Mouse (Mus musculus) embryo, embryonic 11 days (tissue): ENCODE measurements around the gene Lonp1.
"Not testable (repeated sequence)": the region's sequence is repeated elsewhere in the genome, so short reads cannot be mapped to it uniquely, and the experiment has no call there.

Source experiments
- DNase-seq: peaks from one replicate; pipeline ENCODE4 v3.0.0-alpha.2; 2015

The Lonp1 gene

GRCm38 (mm10) chr17:56617628-56618027 is 9.1 kb downstream of the Lonp1 start:
- no peak for DNase-seq

GRCm38 (mm10) chr17:56616725-56617124 is 10.0 kb downstream of the Lonp1 start:
- DNase-seq, result no peak

GRCm38 (mm10) chr17:56615792-56616191 is 10.9 kb downstream of the Lonp1 start:
- no peak for DNase-seq

GRCm38 (mm10) chr17:56615136-56615784 is 11.4 kb downstream of the Lonp1 start:
- DNase-seq, result no peak

- no peak for DNase-seq
Observed at GRCm38 (mm10) chr17:56614391-56615135, 12.1 kb downstream of the Lonp1 start.

- not testable (repeated sequence) for DNase-seq
Observed at GRCm38 (mm10) chr17:56613893-56614292, 12.8 kb downstream of the Lonp1 start.

GRCm38 (mm10) chr17:56613236-56613844 is 13.3 kb downstream of the Lonp1 start, which contains the start of gene Rpl36:
Gene Rpl36, plus strand, starts transcription at chr17:56613416.
- DNase-seq, result peak; percentile 93

GRCm38 (mm10) chr17:56612565-56612939 is 14.1 kb downstream of the Lonp1 start:
- not testable (repeated sequence) for DNase-seq

- DNase-seq, result peak; percentile 67
Observed at GRCm38 (mm10) chr17:56611861-56612564, 14.7 kb downstream of the Lonp1 start.

GRCm38 (mm10) chr17:56611323-56611722 is 15.4 kb downstream of the Lonp1 start:
- no peak for DNase-seq

- peak; percentile 97 for DNase-seq
Observed at GRCm38 (mm10) chr17:56609452-56610171, 17.1 kb downstream of the Lonp1 start, which contains the start of gene 2410015M20Rik. Gene 2410015M20Rik, minus strand, starts transcription at chr17:56609771.

GRCm38 (mm10) chr17:56608699-56609098 is 18.0 kb downstream of the Lonp1 start:
- DNase-seq, result no peak

GRCm38 (mm10) chr17:56607521-56608062 is 19.1 kb downstream of the Lonp1 start:
- no peak for DNase-seq

- no peak for DNase-seq
Observed at GRCm38 (mm10) chr17:56605431-56605830, 21.3 kb downstream of the Lonp1 start.

- no peak for DNase-seq
Observed at GRCm38 (mm10) chr17:56604422-56604821, 22.3 kb downstream of the Lonp1 start.

- no peak for DNase-seq
Observed at GRCm38 (mm10) chr17:56604070-56604380, 22.7 kb downstream of the Lonp1 start.

- DNase-seq, result no peak
Observed at GRCm38 (mm10) chr17:56603186-56604069, 23.3 kb downstream of the Lonp1 start.

- no peak for DNase-seq
Observed at GRCm38 (mm10) chr17:56593527-56594271, 33.0 kb downstream of the Lonp1 start.

GRCm38 (mm10) chr17:56592553-56592952 is 34.1 kb downstream of the Lonp1 start:
- DNase-seq, result no peak

- DNase-seq, result no peak
Observed at GRCm38 (mm10) chr17:56588921-56589320, 37.8 kb downstream of the Lonp1 start.

- no peak for DNase-seq
Observed at GRCm38 (mm10) chr17:56587773-56588172, 38.9 kb downstream of the Lonp1 start.
